Mouse (Mus musculus) midbrain, embryonic 14.5 days (tissue): ENCODE data around the gene Gas2l1. TPM values are rescaled to one million over a fixed set of nuclear protein-coding genes. Genes with fewer than 3 reads are reported as not detected.
A peak's percentile ranks its signal among the peaks of the same experiment; 100 is the strongest.

Experiments used
- ATAC-seq: fragments of 200-750 bp; cut with Nextera tagmentation; 2 replicates; pipeline ENCODE4 v1.8.0; 2017; ENCODE audit warnings: moderate number of reproducible peaks, moderate library complexity; ENCODE audit not compliant: low FRiP score, low TSS enrichment
- DNase-seq: peaks from one replicate; pipeline ENCODE4 v3.0.0-alpha.2; 2015
- H3K27ac ChIP-seq: fragments of 300-500 bp; sonication (generic); replicated peaks from 2 replicates; pipeline ENCODE4 v1.5.1; 2014; ENCODE audit warnings: mild to moderate bottlenecking, low read depth, low read length, moderate library complexity
- H3K27me3 ChIP-seq: fragments of 300-500 bp; sonication (generic); 2 replicates; pipeline ENCODE4 v1.6.1; 2014; ENCODE audit warnings: low read length, control low read depth, mixed read lengths; ENCODE audit not compliant: control insufficient read depth, insufficient read depth
- H3K36me3 ChIP-seq: fragments of 300-500 bp; sonication (generic); 2 replicates; pipeline ENCODE4 v1.6.1; 2014; ENCODE audit warnings: low read length, control low read depth; ENCODE audit not compliant: control insufficient read depth, insufficient read depth
- H3K4me1 ChIP-seq: fragments of 300-500 bp; sonication (generic); 2 replicates; pipeline ENCODE4 v1.6.1; 2014; ENCODE audit warnings: mild to moderate bottlenecking, antibody characterized with exemption, low read length, control low read depth; ENCODE audit not compliant: control insufficient read depth, insufficient read depth
- H3K4me2 ChIP-seq: fragments of 300-500 bp; sonication (generic); 2 replicates; pipeline ENCODE4 v1.6.1; 2014; ENCODE audit warnings: mild to moderate bottlenecking, low read length, moderate library complexity
- H3K4me3 ChIP-seq: fragments of 300-500 bp; sonication (generic); replicated peaks from 2 replicates; pipeline ENCODE4 v1.5.1; 2014; ENCODE audit warnings: low read depth, low read length
- H3K9ac ChIP-seq: fragments of 300-500 bp; sonication (generic); replicated peaks from 2 replicates; pipeline ENCODE4 v1.6.1; 2014; ENCODE audit warnings: mild to moderate bottlenecking, low read length, moderate library complexity
- H3K9me3 ChIP-seq: fragments of 300-500 bp; sonication (generic); 2 replicates; pipeline ENCODE4 v1.6.1; 2016; ENCODE audit warnings: low read length, control low read depth, mixed read lengths; ENCODE audit not compliant: control insufficient read depth
- WGBS: fragments of 180-500 bp; shearing (Covaris S2); extraction: QIAGEN DNeasy Blood & Tissue Kit; methylation state at CpG from one replicate; pipeline ENCODE4 v1.1.7; 2014; 5-methylcytosine and 5-hydroxymethylcytosine counted together
- polyA plus RNA-seq: library from polyadenylated mRNA; unstranded; fragments of >200 nt; fragmentation: Nextera tagmentation; extraction: Ambion mirVana; gene quantifications from 2 replicates; pipeline ENCODE4 v1.2.1, GENCODE M21; 2014

The Gas2l1 gene
- 19.7 and 22.1 TPM in 2 replicates for polyA plus RNA-seq

GRCm38 (mm10) chr11:5065056-5065821 is at the start of gene Gas2l1:
Gene Gas2l1 (minus strand): TSS chr11:5065327.
- H3K27me3 ChIP-seq: peaks cover 45% of the 10 kb centered on the region
- H3K27ac ChIP-seq: no peak within 1 kb of the TSS
- peak within 1 kb of the TSS; percentile 72 for H3K4me3 ChIP-seq
- ATAC-seq (peak; percentile 86), DNase-seq (peak; percentile 94)
- peak within 1 kb of the TSS; percentile 72 for H3K4me2 ChIP-seq
- H3K4me1 ChIP-seq: peaks cover 36% of the 10 kb centered on the region
- H3K36me3 ChIP-seq: peaks cover 28% of the 10 kb centered on the region
- under 1% methylated on average over 50 of the region's 50 CpGs for WGBS
- no peaks in the 10 kb centered on the region for H3K9me3 ChIP-seq
- H3K9ac ChIP-seq: peak within 1 kb of the TSS; percentile 69

DNA sequence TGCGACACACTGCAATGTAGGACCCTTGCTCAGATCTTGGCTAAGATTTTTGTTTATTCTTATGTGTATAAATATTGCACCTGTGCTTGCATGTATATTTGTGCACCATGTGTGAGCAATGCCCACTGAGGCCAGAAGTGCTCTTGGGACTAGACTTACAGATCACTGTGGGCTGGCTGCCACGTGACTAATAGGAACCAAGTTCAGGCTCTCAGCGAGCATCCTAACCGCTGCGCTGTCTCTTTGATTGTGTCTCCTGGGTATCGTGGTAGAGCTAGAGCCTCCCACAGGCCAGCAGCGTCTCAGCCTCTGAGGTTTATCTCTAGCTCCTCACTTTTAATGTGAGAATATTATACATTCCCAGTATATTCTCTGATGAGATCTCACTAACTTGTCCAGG is 48.5 kb upstream of the Gas2l1 start:
- Histone ChIP-seq H3K27me3 (no peaks in the 10 kb centered on the region), H3K4me2 (no peak overlapping the region), H3K4me3 (no peak overlapping the region), H3K4me1 (no peaks in the 10 kb centered on the region), H3K36me3 (no peaks in the 10 kb centered on the region), H3K27ac (no peak overlapping the region), H3K9ac (no peak overlapping the region), H3K9me3 (no peaks in the 10 kb centered on the region)
- WGBS: 81% methylated on average over 7 of the region's 7 CpGs
- DNase-seq (no peak), ATAC-seq (no peak)

GRCm38 (mm10) chr11:5109441-5109840 is 44.3 kb upstream of the Gas2l1 start:
- no peak overlapping the region for H3K4me3 ChIP-seq
- no peak overlapping the region for H3K9ac ChIP-seq
- H3K27ac ChIP-seq: no peak overlapping the region
- DNase-seq (no peak), ATAC-seq (no peak)
- 85% methylated on average over 8 of the region's 8 CpGs for whole genome bisulfite sequencing
- H3K9me3 ChIP-seq: no peaks in the 10 kb centered on the region
- no peak overlapping the region for H3K4me2 ChIP-seq
- H3K27me3 ChIP-seq: no peaks in the 10 kb centered on the region
- peaks cover 18% of the 10 kb centered on the region for H3K36me3 ChIP-seq
- no peaks in the 10 kb centered on the region for H3K4me1 ChIP-seq

GRCm38 (mm10) chr11:5103986-5104509 is 38.9 kb upstream of the Gas2l1 start:
- H3K4me3 ChIP-seq: no peak overlapping the region
- no peak overlapping the region for H3K27ac ChIP-seq
- no peaks in the 10 kb centered on the region for H3K27me3 ChIP-seq
- H3K4me1 ChIP-seq: peaks cover 13% of the 10 kb centered on the region
- ATAC-seq: no peak
- 93% methylated on average over 4 of the region's 4 CpGs for WGBS
- no peak for DNase-seq
- peaks cover 32% of the 10 kb centered on the region for H3K36me3 ChIP-seq
- no peaks in the 10 kb centered on the region for H3K9me3 ChIP-seq
- no peak overlapping the region for H3K4me2 ChIP-seq
- H3K9ac ChIP-seq: no peak overlapping the region

DNA sequence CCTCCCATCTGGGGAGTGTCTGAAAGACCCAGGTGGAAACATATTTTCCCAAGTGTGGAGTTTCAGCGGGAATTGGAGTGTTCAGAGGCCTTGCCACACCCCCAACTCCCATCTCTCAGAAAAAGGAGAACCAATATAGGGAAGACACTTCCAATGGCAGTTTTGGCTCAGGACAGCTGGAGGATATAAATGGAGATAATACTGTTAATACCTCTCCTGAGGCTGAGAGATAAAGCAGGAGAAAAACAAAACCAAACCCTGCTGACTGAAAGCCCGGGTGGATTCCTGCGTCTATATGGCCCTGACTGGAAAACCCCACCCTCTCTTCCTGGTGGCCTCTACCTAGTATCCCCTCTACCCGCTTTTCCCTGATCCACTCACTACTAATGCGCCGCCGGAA is 37.3 kb upstream of the Gas2l1 start:
- Histone ChIP-seq H3K27me3 (no peaks in the 10 kb centered on the region), H3K36me3 (peaks cover 32% of the 10 kb centered on the region), H3K9me3 (no peaks in the 10 kb centered on the region), H3K4me3 (no peak overlapping the region), H3K9ac (no peak overlapping the region), H3K4me1 (peaks cover 16% of the 10 kb centered on the region), H3K27ac (no peak overlapping the region), H3K4me2 (no peak overlapping the region)
- DNase-seq: no peak
- no peak for ATAC-seq
- WGBS: 87% methylated on average over 7 of the region's 7 CpGs

DNA sequence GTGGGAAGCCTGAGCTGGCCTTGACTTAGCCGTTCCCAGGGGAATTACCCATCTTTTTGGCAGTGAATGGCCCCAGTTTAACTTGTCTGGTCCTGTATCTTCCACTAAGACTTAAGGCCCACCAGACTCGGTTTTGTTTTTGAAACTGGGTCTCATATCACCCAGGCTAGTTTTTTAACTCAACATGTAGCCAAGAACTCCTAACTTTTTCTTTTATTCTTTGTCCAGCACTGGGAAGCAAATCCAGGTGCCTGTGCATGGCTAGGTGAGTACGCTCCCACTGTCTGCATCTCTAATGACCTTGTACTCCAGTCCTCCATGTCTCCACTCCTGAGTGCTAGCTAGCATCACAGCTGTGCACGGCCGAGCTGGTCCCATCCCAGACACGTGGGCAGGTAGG is 36.5 kb upstream of the Gas2l1 start:
- Histone ChIP-seq H3K27ac (no peak overlapping the region), H3K9me3 (no peaks in the 10 kb centered on the region), H3K4me3 (no peak overlapping the region), H3K9ac (no peak overlapping the region), H3K4me1 (peaks cover 23% of the 10 kb centered on the region), H3K27me3 (no peaks in the 10 kb centered on the region), H3K36me3 (peaks cover 32% of the 10 kb centered on the region), H3K4me2 (no peak overlapping the region)
- DNase-seq: no peak
- WGBS: 81% methylated on average over 6 of the region's 6 CpGs
- ATAC-seq: no peak

DNA sequence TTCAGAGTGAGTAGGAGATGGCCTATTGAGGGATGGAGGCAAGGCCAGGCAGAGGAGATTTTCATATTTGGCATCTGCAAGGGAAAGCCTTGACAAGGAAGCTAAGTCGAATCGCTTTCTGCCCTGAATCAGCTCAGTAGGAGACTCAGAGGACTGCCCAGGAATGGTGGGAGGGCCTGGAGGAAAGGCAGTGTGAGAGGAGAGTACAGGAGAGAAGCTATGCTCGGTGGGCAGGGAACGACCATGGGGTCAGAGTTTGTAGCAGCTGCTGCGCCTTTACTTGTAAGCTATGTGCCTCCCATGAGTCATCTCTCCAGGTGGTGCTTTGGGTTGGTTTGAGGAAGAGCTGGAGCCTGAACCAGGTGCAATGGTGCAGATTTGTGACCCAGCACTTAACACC is 35.7 kb upstream of the Gas2l1 start:
- peak overlapping the region; percentile 99 for H3K27ac ChIP-seq
- H3K4me3 ChIP-seq: peak overlapping the region; percentile 100
- peak overlapping the region; percentile 94 for H3K9ac ChIP-seq
- H3K4me2 ChIP-seq: peak overlapping the region; percentile 90
- peaks cover 32% of the 10 kb centered on the region for H3K4me1 ChIP-seq
- WGBS: 41% methylated on average over 5 of the region's 5 CpGs
- no peak for ATAC-seq
- peaks cover 27% of the 10 kb centered on the region for H3K36me3 ChIP-seq
- no peaks in the 10 kb centered on the region for H3K9me3 ChIP-seq
- DNase-seq: no peak
- H3K27me3 ChIP-seq: no peaks in the 10 kb centered on the region

GRCm38 (mm10) chr11:5100283-5100682 is 35.2 kb upstream of the Gas2l1 start:
- DNase-seq (peak; percentile 56), ATAC-seq (no peak)
- Histone ChIP-seq H3K36me3 (peaks cover 22% of the 10 kb centered on the region), H3K9me3 (no peaks in the 10 kb centered on the region), H3K4me2 (peak overlapping the region; percentile 90), H3K4me1 (peaks cover 34% of the 10 kb centered on the region), H3K27ac (peak overlapping the region; percentile 99), H3K9ac (peak overlapping the region; percentile 94), H3K4me3 (peak overlapping the region; percentile 100), H3K27me3 (no peaks in the 10 kb centered on the region)
- WGBS: 2% methylated on average over 7 of the region's 7 CpGs
